ENCODE assay signal across 18 mouse cellular contexts in genomic region chr3:138479489-138479888, GRCm38 (mm10).
"Had no signal": no experiment of that assay in that cellular context is flagged by ENCODE, and none has a peak within 500 bp of the region (broad histone marks: within the 10 kb centered on the region; RNA-seq: fewer than 3 reads in every experiment).

No protein-coding gene starts in this region.

- H3K9me3 ChIP-seq: kidney, embryonic 15.5 days; limb, embryonic 10.5 days; midbrain, embryonic 12.5 days; neural tube, embryonic 13.5 days; stomach, embryonic 15.5 days had no signal

- DNase-seq: kidney, adult 2 months; kidney, postnatal 14 days; lung, adult 2 months; lung, postnatal 4 days; retina, postnatal 1 day; right cerebral cortex, postnatal 4 days; spleen, adult 18-20 months; thymus, adult 2 months; thymus, postnatal 36 days had no signal

- H3K27me3 ChIP-seq: kidney, embryonic 15.5 days; megakaryocyte, embryonic 14.5 days; midbrain, embryonic 12.5 days; neural tube, embryonic 13.5 days; stomach, embryonic 15.5 days had no signal

- H3K4me2 ChIP-seq: kidney, embryonic 15.5 days; midbrain, embryonic 12.5 days; neural tube, embryonic 13.5 days; stomach, embryonic 15.5 days had no signal

- H3K9ac ChIP-seq: kidney, embryonic 15.5 days; midbrain, embryonic 12.5 days; neural tube, embryonic 13.5 days; stomach, embryonic 15.5 days had no signal

- H3K4me3 ChIP-seq: kidney, embryonic 15.5 days; limb, embryonic 10.5 days; megakaryocyte, embryonic 14.5 days; midbrain, embryonic 12.5 days; neural tube, embryonic 13.5 days; stomach, embryonic 15.5 days had no signal

- ATAC-seq: intestine, embryonic 16.5 days; lung, postnatal 0 days; midbrain, embryonic 16.5 days had no signal

- H3K27ac ChIP-seq: kidney, embryonic 15.5 days; limb, embryonic 10.5 days; midbrain, embryonic 12.5 days; neural tube, embryonic 13.5 days; stomach, embryonic 15.5 days had no signal

- H3K4me1 ChIP-seq: limb, embryonic 10.5 days had no signal
